Mouse (Mus musculus) embryonic fibroblast, embryonic 13.5 days (primary cell): Measurements from ENCODE around the gene Phlpp1.

Experiments
- CTCF ChIP-seq: IDR thresholded peaks from 2 replicates; pipeline ENCODE4 v1.5.1; 2011; ENCODE audit warnings: mild to moderate bottlenecking, control low read depth, low read length, moderate library complexity, borderline replicate concordance; ENCODE audit not compliant: insufficient read depth
- POLR2A ChIP-seq: IDR thresholded peaks from 2 replicates; pipeline ENCODE4 v1.6.1; 2011; ENCODE audit warnings: low read depth, mild to moderate bottlenecking, control low read depth, low read length, moderate library complexity

- TF ChIP-seq POLR2A (no peak), CTCF (no peak)
Measured at GRCm38 (mm10) chr1:106369330-106369729, 197.8 kb downstream of the Phlpp1 start.
